Mouse (Mus musculus) neutrophil, adult 5-6 weeks (primary cell): ENCODE results near the gene Ccdc97. TPM values are rescaled to one million over a fixed set of nuclear protein-coding genes. Genes with fewer than 3 reads are reported as not detected.
A peak's percentile ranks its signal among the peaks of the same experiment; 100 is the strongest.

ENCODE experiments used
- ATAC-seq: fragments of 151-379, 151-347 bp; 2 replicates; pipeline ENCODE4 v1.8.0; 2017; ENCODE audit warnings: mild to moderate bottlenecking, moderate TSS enrichment; ENCODE audit not compliant: insufficient number of reproducible peaks, poor library complexity, low FRiP score, severe bottlenecking; ENCODE audit errors: extremely low read depth
- total RNA-seq: library from RNA; stranded (forward); fragments of 200-1000 nt; gene quantifications from 2 replicates; pipeline ENCODE4 v1.2.3, GENCODE M21; 2017

Ccdc97 gene
- 30.7 and 31.9 TPM in 2 replicates for total RNA-seq

DNA sequence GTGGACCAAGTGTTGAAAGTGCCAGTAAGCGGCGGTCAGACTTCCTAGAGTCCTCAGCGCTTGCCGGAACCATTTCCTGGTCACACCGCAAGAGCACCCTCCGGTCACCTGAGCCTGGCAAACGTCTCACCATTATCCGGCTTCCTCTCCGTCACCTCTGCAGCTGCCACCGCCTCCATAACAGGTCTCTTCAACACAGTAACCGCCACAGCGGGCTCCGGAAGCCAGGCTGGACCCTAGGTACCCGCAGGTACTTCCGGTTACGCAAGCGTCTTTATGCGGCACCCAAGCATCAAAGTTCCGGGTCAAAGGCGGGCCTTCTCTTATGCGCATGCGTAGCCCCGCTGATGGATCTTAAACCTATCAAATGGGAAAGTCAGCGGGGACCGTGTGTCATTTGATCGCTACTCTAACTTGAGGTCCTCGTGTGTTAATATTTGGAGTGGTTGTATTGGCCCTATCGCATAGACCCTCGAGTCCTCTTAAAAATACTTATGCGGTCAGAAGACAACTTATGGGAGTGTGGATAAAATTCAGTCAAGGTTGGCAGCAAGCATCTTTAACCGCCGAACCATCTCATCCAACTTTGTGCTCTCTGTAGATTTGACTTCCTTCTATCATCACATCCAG, at the start of gene Ccdc97:
Ccdc97 (minus strand) TSS at position 301 of the 630 bp plus-strand sequence.
- peak; percentile 87 for ATAC-seq

DNA sequence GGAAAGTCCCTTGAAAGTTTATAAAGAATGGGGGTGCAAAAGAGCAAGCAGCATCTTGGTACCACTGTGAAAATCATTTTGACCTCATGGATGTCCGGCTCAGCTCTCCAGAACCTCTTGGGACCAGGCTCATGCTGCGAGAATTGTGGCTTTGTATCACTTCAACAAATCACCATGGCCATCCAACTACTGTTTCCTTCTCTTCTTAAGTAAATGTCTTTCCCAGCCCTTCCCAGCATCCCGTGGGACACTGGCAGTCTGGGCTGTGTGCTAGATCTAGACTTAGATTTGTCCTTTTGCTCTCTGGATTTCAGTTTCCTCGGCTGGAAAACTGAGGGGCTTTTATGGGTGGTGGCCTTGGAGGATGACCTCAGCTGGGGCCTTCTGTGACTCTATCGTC, 49.3 kb upstream of the Ccdc97 start:
- no peak for ATAC-seq

DNA sequence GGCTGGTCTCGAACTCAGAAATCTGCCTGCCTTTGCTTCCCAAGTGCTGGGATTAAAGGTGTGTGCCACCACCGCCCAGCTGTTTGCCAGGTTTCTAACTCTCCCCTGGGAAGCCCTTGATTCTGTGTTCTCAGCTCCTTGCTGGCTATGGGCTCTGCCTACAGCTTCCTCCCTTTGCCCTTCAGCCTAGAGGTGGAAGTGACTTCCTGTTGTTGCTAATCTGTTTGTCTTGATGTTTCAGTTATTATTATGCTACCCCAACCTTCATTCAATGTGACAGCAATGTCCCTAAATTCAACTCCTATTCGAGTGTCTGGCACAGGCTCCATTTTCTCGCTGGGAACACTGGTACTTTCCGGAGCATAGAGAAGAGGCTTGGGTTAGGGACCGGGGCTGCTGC, 47.2 kb upstream of the Ccdc97 start:
- no peak for ATAC-seq

DNA sequence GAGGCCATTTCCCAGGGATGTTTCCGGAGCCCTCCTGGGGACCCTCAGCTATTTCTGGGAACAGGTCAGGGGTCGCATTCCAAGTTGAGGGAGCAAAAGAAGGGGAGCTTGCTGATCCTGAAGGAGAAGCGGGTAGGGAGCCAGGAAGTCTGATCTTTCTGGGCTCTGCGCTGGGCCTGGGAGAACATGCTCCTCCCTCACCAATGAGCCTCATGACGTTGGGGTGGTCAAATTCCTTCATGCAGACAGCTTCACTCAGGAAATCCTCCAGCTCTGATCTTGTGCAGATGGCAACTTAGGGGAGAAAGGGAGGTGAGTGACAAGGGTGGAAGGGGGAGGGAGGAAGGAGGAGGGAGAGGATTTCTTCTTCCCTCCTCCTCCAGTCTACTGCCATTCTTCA, 45.3 kb upstream of the Ccdc97 start:
- ATAC-seq: no peak

DNA sequence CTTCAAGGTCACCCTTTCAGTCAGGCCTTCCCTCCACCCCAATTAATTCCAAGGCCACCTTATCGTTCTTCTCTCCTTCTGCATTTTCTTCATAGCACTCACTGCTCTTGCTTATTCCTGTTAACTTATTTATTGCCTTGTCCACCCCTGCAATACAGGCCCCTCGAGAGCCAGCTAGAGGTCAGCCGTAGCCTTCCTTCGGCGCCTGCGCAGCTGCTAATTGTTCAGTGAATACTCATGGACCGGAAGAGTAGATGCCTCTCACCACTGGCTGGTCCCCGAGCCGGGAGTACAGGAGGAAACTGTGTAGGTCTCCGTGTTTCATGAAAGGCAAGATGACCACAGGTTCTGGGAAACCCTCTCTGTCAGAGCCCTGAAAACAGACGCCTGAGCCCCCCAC, 44.8 kb upstream of the Ccdc97 start:
- no peak for ATAC-seq

DNA sequence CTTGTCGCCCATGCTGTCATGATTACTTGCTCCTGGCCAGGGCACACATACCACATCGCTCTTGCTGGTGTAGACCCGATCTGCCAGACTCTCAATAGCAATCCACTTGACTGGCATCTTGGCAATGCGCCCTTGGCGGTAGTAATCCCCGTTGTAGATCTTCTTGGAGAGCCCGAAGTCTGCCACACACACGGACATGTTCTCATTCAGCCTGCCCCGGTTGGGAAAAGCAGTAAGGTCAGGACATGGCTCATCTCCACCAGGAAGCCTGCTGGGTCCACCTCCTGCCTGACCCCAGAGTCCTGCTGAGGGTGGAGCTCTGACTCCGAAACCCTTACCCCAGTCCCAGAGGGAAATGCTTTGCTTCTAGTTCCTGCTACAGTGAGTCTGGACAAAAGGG, 42.5 kb upstream of the Ccdc97 start:
- ATAC-seq: no peak

DNA sequence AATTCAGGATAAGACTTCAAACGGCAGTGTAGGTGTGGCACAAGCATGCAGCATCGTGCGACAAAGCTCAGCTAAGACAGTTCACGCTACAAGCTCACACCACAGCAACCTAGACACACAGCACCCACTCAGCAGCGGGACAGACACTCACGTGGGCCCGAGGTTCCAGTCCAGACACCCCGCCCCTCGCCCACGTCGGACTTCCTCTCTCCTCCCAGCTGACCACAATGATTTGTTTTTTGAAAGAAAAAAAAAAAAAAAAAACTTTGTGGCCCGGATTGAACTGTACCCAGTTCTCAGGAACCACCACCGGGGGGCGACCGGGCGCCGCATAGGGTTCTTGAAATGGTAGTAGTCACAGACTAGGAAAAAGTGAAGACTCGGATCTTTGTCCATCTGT, 37.1 kb upstream of the Ccdc97 start:
- ATAC-seq: peak; percentile 77

DNA sequence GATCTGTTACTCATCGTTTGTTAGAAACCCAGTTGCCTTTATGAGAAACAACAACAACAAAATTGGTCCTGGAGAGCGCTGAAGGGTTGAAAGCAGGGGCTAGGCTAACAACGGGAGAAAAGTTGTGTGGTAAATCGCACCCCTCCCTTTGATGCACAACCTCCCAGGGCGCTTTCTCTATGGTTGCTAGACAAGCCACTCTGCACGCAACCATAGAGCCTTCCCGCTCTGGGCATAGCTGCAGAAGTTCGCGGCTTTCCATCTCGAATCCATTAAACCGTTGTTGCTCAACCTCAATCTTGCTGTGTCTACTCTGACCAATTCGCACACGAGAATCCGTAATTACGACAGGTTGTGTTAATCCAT, 36.6 kb upstream of the Ccdc97 start:
- ATAC-seq: no peak

DNA sequence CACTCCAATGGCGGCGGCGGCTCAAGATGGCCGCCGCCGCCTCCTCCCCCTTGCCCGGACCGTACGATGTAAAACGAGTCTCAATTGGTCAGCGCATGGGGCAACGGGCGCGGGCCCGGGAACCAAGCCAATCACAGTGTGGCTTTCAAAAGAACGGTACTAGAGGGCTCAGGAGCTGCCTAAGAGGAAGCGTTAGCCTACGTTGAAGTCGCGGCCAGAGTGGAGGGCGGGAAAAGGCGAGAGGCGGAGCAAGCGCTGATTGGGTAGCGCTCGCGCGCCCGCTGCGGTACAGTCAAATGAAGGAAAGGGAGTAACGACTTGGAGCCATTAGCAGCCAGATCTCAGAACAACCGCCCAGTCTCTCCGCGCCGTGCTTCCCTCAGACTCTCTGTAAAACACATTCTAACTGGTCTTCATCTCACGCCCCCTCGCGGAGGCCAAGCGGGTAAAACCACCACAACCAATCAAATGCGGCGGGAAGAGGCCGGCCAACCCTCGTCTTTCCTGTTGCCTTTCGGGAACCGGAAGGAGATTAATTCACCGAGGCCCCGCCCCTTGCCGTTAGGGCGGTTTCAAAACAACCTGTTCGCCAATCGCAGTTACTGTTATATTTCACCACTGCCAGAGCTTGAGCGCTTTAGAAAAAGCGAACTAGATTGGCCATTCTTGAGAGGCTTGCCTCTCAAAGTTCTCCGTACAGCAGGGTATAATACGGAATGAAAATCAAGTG, 36.0 kb upstream of the Ccdc97 start, which contains the start of gene Hnrnpul1:
Hnrnpul1 (minus strand) TSS at position 20 of the 730 bp plus-strand sequence.
- peak; percentile 71 for ATAC-seq

DNA sequence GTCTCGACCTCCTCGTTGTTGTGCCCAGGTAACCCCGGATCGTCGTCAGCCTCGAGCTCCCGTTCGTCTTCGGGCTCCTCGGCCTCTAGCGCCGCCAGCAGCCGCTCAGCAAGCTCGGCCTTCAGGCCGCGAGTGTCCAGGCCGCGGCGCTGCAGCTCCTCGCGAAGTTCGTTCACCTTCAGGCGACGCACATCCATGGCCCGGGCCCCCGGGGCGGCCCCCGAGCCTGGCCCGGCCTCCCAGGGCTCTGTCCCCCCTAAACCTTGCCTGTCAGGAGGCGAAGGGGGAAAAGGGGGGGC, 35.5 kb upstream of the Ccdc97 start:
- no peak for ATAC-seq

DNA sequence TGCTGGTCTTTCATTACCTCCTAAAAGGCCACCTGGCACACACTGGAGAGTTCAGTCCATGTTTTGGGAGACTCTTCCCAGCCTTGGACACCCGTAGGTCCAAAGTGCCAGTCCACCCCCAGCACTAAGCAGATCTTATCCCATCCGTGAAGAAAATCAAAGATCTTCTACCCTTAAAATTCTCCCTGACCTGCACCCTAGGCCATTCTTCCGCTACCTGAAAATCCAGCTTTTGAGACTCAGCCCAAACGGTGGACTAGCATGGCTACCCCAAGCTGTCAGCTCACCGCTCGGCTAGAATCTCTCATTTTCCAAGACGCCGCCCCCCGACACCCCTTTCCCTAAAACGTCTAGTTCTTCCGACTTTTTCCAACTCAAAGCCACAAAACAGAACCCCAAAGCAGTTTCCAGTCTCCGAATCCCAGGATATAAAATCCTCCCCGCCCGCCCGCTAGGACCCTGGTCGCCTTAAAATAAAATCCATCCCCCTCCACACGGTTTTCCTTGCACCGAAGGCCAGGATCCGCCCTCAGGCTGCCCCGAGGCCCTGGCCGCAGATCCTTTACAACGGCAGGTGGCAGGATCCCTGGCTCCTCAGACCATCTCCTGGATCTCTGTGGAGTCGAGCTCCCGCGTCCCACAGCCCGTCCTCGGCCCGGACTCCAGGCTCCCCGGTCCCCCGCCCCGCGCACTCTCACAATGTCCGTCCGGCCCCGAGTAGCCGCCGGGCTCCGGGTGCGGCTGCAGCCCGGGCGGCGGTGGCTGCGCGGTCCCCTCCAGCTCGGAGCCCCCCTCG, 35.0 kb upstream of the Ccdc97 start:
- ATAC-seq: no peak

DNA sequence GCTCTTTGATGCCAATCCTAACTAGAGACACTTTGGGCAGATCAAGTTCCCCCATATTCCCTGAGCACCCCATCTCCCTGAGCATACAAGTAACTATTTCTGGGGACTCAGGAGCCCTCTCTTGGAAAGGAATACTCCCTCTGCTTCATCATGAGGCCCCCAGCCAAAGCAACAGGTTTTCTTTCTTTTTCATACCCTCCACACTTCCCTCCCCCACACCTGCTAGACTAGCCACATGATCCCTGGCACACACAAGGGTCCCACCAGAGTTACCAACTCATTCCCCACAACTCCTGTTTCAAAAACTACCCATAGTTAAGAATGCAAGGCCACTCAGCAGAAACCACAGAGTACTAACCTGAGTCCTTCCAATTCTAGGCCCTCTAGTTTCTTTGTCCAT, 34.2 kb upstream of the Ccdc97 start:
- no peak for ATAC-seq

DNA sequence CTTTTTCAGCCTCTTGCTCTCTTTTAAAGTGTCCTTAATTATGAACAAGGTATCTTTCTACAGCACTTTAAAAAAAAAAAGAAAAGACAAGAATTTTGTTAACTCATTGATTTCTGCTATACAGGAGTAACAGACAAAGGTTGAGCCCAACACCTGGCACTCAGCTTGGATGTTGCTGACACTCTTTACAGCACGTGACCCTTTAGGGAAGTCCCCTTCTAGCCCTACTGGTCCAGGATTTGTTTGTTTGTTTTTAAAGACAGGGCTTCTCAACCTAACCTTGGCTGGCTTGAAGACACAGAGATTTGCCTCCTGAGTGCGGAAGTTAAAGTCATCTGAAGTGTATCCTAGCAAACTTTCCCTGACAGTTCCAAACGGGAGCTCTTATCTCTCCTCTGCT, 28.0 kb upstream of the Ccdc97 start:
- no peak for ATAC-seq

DNA sequence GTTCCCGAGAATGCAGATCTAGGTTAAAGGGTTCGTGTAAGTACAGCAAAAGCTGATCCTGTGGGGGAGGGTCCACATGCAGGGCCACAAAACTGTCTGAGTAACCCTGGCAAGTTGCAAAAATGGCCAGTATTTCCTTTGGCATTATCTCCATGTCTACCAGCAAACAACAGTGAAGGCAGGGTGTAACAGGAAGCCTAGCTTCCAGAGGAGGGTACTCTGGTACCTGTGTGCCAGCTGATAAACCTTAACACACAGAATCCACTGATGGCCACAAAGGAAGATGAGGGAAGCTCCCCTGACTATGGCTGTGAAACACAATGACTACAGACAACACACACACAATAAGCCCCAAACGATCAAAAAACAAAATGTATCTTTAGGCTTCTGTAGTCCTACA, 19.4 kb upstream of the Ccdc97 start:
- ATAC-seq: no peak

DNA sequence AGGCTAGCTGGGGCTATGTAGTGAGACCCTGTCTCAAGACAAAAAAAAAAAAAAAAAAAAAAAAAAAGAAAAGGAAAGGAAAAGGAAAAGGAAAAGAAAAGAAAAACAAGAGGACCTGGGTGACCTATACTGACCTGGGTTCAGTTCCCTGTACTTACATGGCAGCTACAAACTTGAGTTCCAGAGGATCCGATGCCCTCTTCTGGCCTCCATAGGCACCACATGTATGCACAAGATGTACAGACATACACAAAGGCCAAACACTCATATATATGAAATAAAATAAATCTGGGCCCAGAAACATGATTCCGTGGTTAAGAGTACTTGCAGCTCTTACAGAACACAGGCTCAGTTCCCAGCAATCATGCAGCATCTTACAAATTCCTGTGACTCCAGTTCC, 18.0 kb upstream of the Ccdc97 start:
- no peak for ATAC-seq

DNA sequence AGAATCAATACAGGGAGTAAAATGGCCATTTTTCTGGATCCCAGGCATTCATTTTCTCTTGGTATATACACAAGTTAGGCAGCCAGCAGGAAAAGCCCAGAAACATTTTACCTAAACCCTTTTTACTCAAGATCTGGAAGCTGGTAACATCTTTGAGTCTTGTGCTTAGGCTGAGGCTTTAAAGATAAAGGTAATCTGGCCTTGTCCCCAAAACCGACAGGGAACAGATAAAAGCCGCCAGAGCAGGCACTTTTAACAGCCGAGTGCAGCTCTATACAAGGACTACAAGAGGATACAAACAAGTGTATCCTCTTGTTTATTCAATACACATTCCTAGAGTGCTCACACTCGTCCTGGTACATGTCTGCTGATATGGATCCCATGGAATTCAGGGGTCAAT, 16.1 kb upstream of the Ccdc97 start:
- ATAC-seq: no peak

DNA sequence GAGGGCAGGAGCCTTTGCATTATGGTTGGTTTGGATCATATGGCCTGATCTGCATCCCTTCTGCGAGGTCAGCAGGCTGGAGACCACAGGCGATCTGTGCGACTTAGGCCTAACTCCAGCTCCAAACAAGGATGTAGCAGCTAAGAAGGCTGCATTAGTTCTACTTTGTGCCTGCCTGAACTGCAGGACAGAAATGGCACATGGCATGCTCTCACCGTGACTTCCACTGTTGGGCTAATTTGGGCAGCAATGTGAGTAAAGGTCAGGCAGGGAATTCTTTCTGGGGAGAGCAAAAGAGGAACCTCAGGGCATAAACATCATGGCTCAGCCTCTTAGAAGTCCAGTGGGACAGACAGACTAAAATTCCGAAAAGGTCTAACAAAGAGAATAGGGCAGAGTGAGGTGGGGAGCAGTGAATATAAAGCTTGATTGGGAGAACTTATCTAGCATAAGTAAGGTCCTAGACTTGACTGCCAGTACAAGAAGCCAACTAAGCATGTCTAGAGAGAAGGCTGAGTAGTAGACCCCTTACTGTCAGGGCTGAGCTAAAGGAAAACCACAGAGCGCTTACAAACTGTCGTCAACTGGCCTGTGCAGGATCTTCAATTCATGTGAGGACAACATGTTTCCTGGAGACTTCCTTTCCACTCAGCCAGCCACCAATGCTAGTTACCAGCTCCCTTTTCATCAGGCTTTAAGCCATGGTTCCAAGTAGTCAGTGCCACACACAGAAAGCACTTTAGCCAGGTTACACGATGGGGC, 12.6 kb upstream of the Ccdc97 start:
- no peak for ATAC-seq

DNA sequence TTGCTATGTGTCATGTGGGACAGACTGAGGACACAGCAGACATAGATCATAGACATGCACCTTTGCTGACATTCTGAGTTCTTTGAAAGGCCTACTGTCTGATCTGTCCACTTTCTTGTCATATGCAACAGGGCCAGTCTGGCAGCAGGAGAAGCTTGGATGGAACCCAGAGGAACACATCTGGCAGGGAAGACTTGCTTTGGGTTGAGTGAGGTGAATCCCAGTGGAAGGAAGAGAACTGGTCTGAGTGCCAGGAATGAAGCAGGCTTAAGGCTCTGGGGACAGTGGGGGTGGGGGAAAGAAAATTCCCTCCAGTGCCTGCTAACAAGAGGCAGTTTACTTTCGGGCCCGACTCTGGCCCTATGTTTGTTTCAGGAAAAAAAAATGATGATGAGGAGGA, 11.0 kb upstream of the Ccdc97 start:
- no peak for ATAC-seq

DNA sequence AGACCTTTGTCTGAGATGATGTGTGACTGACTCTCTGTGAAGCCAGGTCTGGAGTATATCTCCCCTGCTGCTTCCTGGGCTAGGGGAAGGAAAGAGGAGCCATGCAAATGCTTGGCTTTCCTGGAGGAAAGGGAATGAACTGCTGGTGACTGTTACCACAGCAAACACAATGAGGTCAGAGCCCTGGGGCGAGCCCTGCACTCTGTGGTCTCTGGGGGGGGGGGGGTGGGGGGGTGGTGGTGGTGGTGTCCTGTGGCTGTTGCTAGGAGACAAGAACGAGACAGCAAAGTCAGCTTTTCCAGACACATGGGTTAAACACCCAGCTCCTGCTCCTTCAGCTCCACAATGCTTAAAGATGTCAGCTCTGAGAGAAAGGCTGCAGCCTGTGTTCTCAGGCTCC, 10.5 kb upstream of the Ccdc97 start:
- no peak for ATAC-seq

DNA sequence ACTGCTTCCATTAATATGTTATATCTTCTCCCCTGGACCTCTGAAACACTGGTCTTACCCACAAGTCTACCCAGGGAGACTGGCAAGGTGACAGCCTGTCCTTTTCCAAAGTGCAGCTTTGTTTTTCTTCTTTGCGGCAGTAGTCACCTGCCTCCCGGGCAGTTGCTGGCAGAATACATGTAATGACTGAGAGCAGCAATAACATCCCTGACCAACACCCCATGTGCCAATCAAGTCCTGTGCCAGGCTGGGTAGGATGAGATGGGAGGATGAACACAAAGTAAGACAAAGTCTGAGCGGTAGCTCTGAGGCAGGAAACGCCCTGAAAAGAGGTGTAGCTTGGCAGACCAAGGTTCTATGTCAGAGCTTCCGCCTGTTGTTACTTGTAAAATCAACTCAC, 8.9 kb upstream of the Ccdc97 start:
- ATAC-seq: no peak
